ENCODE assay signal across 13 mouse cellular contexts in the genomic region with DNA sequence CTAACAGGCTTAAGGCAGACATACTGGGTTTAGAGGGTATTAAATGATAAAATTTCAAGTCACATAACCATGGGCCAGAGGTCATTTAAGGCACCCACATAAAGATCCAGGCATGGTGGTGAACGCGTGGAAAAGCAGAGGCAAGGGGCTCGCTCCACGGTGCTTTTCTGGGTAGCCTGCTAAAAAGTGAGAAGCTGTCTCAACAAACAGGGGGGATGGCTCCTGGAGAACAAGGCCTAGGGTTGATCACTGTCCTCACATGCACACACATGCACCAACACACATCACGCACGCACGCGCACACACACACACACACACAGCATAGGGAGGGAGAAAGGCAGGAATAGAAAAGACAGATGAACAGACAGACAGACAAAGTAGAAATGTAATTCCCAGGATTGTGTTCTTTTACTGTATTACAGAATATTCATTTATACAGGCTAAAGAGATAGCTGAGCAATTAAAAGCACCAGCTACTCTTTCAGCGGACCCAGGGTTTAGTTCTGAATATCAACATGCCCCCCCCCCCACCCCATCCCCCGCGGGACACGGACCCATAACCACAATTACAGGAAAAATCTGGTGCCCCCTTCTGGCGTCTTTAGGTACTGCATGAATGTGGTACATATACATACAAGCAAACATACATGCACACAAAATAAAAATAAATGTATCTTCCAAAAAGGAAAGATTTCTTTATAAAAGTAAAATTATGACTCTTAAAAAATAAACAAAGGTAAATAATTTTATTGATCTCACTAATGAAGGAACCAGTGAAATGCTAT.
DNase-seq lines count a peak whose midpoint lies in the region; ATAC-seq and TF ChIP-seq lines count a peak whose summit lies in the region.
"Had no signal": no experiment of that assay in that cellular context is flagged by ENCODE, and none has a peak within 500 bp of the region (broad histone marks: within the 10 kb centered on the region; RNA-seq: fewer than 3 reads in every experiment).

No protein-coding gene starts in this region.

- peak; percentile 27 for TF ChIP-seq CTCF in left cerebral cortex, adult 2 months (IDR thresholded peaks at IDR 0.05)
- TF ChIP-seq CTCF in small intestine, adult 2 months (IDR thresholded peaks at IDR 0.05; ENCODE audit: extremely low read depth, insufficient read length, insufficient replicate concordance, low read depth, low read length) = peak; percentile 35; the same call in 1 of the 2 replicates

- ATAC-seq in frontal cortex, adult (ENCODE audit: low TSS enrichment) = no peak
- ATAC-seq: midbrain, embryonic 15.5 days had no signal

- H3K4me3 ChIP-seq in left cerebral cortex, adult 2 months = no peak overlapping the region
- H3K4me3 ChIP-seq in ES-E14 (ENCODE audit: insufficient read depth in 1 of 2, low read depth in 1 of 2, low read length in 2 of 2, poor library complexity in 1 of 2, severe bottlenecking in 1 of 2) = no peak overlapping the region
- no peak overlapping the region for H3K4me3 ChIP-seq in small intestine, adult 2 months (ENCODE audit: low read depth, low read length)
- H3K4me3 ChIP-seq: limb, embryonic 12.5 days; midbrain, embryonic 15.5 days had no signal

- intact Hi-C loops in left cerebral cortex, adult 2 months (cut with DNase I) = no loop called here
- intact Hi-C loops in left cerebral cortex, postnatal 25 days (cut with DNase I) = no loop called here

- 86% methylated on average over 13 of the region's 13 CpGs for WGBS in small intestine, adult 2 months

- peak; percentile 20 to 31 for DNase-seq in cerebellum, postnatal 10 days
- no peak for DNase-seq in cerebellum, postnatal 36 days
- no peak for DNase-seq in left cerebral cortex, adult 2 months (ENCODE audit: extremely low spot score in 1 of 2, low spot score in 2 of 2)
- DNase-seq in left cerebral cortex, postnatal 25 days (ENCODE audit: low spot score in 2 of 2) = no peak
- peak; percentile 20 for DNase-seq in ES-E14 (ENCODE audit: low read depth, low spot score)
- no peak for DNase-seq in gastrocnemius, postnatal 25 days
- DNase-seq: heart, postnatal 14 days; kidney, adult 2 months; lung, postnatal 14 days had no signal

- H3K27me3 ChIP-seq in small intestine, adult 2 months (ENCODE audit: control insufficient read depth, insufficient read depth, low read length) = no peaks in the 10 kb centered on the region
- H3K27me3 ChIP-seq: limb, embryonic 12.5 days; midbrain, embryonic 15.5 days had no signal

- TF ChIP-seq POLR2A in small intestine, adult 2 months (IDR thresholded peaks at IDR 0.05; ENCODE audit: low read depth, low read length) = no peak

- no peaks in the 10 kb centered on the region for H3K36me3 ChIP-seq in ES-E14 (ENCODE audit: control insufficient read depth, insufficient read depth, low read length, poor library complexity, severe bottlenecking)
- H3K36me3 ChIP-seq in small intestine, adult 2 months (ENCODE audit: control insufficient read depth, insufficient read depth, low read length) = no peaks in the 10 kb centered on the region
- H3K36me3 ChIP-seq: limb, embryonic 12.5 days; midbrain, embryonic 15.5 days had no signal

- no peak overlapping the region for H3K9ac ChIP-seq in ES-E14 (ENCODE audit: insufficient read depth, low read depth, low read length, poor library complexity, severe bottlenecking)
- H3K9ac ChIP-seq: limb, embryonic 12.5 days; midbrain, embryonic 15.5 days had no signal

- in situ Hi-C loops in ES-E14 (cut with MboI; ENCODE audit: low sequenced_read_pairs in 2 of 2, unreplicated experiment in 2 of 2) = no loop called here

- H3K9me3 ChIP-seq in ES-E14 (ENCODE audit: control insufficient read depth, insufficient read depth, low read depth, low read length) = no peaks in the 10 kb centered on the region
- H3K9me3 ChIP-seq: limb, embryonic 12.5 days; midbrain, embryonic 15.5 days had no signal

- H3K4me1 ChIP-seq in ES-E14 (ENCODE audit: control insufficient read depth in 2 of 2, insufficient read depth in 2 of 2, low read length in 2 of 2, poor library complexity in 1 of 2) = no peaks in the 10 kb centered on the region; a peak in 1 of 4 replicates
- H3K4me1 ChIP-seq in small intestine, adult 2 months (ENCODE audit: control insufficient read depth, insufficient read depth, insufficient read length, low read length) = no peaks in the 10 kb centered on the region
- H3K4me1 ChIP-seq: limb, embryonic 12.5 days; midbrain, embryonic 15.5 days had no signal

- H3K27ac ChIP-seq in left cerebral cortex, adult 2 months = no peak overlapping the region
- H3K27ac ChIP-seq in ES-E14 (ENCODE audit: insufficient read depth, low read depth, low read length, poor library complexity, severe bottlenecking) = no peak overlapping the region
- H3K27ac ChIP-seq in small intestine, adult 2 months (ENCODE audit: insufficient read depth, low read depth, low read length) = no peak overlapping the region
- H3K27ac ChIP-seq: limb, embryonic 12.5 days; midbrain, embryonic 15.5 days had no signal

TF ChIP-seq in ES-E14, 5 proteins besides CTCF, POLR2A, EP300 and RAD21:
- TF ChIP-seq HCFC1 (IDR thresholded peaks at IDR 0.05; ENCODE audit: borderline replicate concordance, insufficient read depth, low read length) (no peak), ZNF384 (IDR thresholded peaks at IDR 0.05; ENCODE audit: low read depth, low read length) (no peak), MAFK (IDR thresholded peaks at IDR 0.05; ENCODE audit: insufficient read depth, low read depth, low read length) (no peak)
TF ChIP-seq in ES-E14: peak in this region for 0.

Comparison
In these comparisons a context has a peak if more than half of its experiments do, and no peak if none do; other contexts are left out.
1. DNase-seq: peak in cerebellum, postnatal 10 days (2 of 2) and ES-E14 (single experiment); none in cerebellum, postnatal 36 days (0 of 2), left cerebral cortex, adult 2 months (0 of 2), left cerebral cortex, postnatal 25 days (0 of 2) and gastrocnemius, postnatal 25 days (single experiment).